In genomic region chr16:90199174-90199573, GRCm38 (mm10) we compare ENCODE assay signal across 17 mouse cellular contexts. TPM values are rescaled to one million over a fixed set of nuclear protein-coding genes. Genes with fewer than 3 reads are reported as not detected.
DNase-seq lines count a peak whose midpoint lies in the region; ATAC-seq and TF ChIP-seq lines count a peak whose summit lies in the region.
"Had no signal": no experiment of that assay in that cellular context is flagged by ENCODE, and none has a peak within 500 bp of the region (broad histone marks: within the 10 kb centered on the region; RNA-seq: fewer than 3 reads in every experiment).

No protein-coding gene starts in this region.

- no peaks in the 10 kb centered on the region for H3K9me3 ChIP-seq in liver, embryonic 11.5 days (ENCODE audit: control insufficient read depth, low read length)
- H3K9me3 ChIP-seq: forebrain, embryonic 15.5 days; limb, embryonic 10.5 days; neural tube, embryonic 12.5 days had no signal

- H3K36me3 ChIP-seq in liver, embryonic 11.5 days (ENCODE audit: control insufficient read depth, insufficient read depth, low read length): no peaks in the 10 kb centered on the region
- H3K36me3 ChIP-seq: forebrain, embryonic 15.5 days; limb, embryonic 10.5 days; neural tube, embryonic 12.5 days had no signal

- peaks cover 28% of the 10 kb centered on the region for H3K4me1 ChIP-seq in bone marrow macrophage, adult 2 months (ENCODE audit: control insufficient read depth, insufficient read depth, low read length)
- H3K4me1 ChIP-seq in liver, embryonic 11.5 days (replicated peaks; ENCODE audit: control insufficient read depth, insufficient read depth, low read length): peaks cover 46% of the 10 kb centered on the region

- no peak for TF ChIP-seq CTCF in bone marrow macrophage, adult 2 months (IDR thresholded peaks at IDR 0.05; ENCODE audit: low read depth, low read length)

- H3K9ac ChIP-seq in liver, embryonic 11.5 days (ENCODE audit: low read depth, low read length): peak overlapping the region; percentile 40; the same call in 1 of the 2 replicates
- H3K9ac ChIP-seq: forebrain, embryonic 15.5 days; neural tube, embryonic 12.5 days had no signal

- H3K4me2 ChIP-seq in liver, embryonic 11.5 days: peak overlapping the region; percentile 77
- H3K4me2 ChIP-seq: forebrain, embryonic 15.5 days; neural tube, embryonic 12.5 days had no signal

- H3K4me3 ChIP-seq in bone marrow macrophage, adult 2 months (ENCODE audit: insufficient read depth, low read length): peak overlapping the region; percentile 41
- no peak overlapping the region for H3K4me3 ChIP-seq in liver, embryonic 11.5 days (ENCODE audit: low read depth, low read length)
- H3K4me3 ChIP-seq: forebrain, embryonic 15.5 days; heart, adult 2 months; limb, embryonic 10.5 days; neural tube, embryonic 12.5 days had no signal

- 57% methylated on average over 10 of the region's 10 CpGs for WGBS in liver, embryonic 11.5 days

- no peaks in the 10 kb centered on the region for H3K27me3 ChIP-seq in liver, embryonic 11.5 days (replicated peaks; ENCODE audit: control insufficient read depth, insufficient read depth, low read length)
- H3K27me3 ChIP-seq: forebrain, embryonic 15.5 days; neural tube, embryonic 12.5 days had no signal

- peak overlapping the region; percentile 96 for H3K27ac ChIP-seq in bone marrow macrophage, adult 2 months (ENCODE audit: insufficient read depth, low read depth, low read length)
- peak overlapping the region; percentile 70; the same call in 1 of the 2 replicates for H3K27ac ChIP-seq in liver, embryonic 11.5 days (ENCODE audit: low read depth, low read length)
- H3K27ac ChIP-seq: forebrain, embryonic 15.5 days; heart, adult 2 months; hindbrain, postnatal 0 days; limb, embryonic 10.5 days; neural tube, embryonic 12.5 days had no signal

- no peak for TF ChIP-seq POLR2A in bone marrow macrophage, adult 2 months (IDR thresholded peaks at IDR 0.05; ENCODE audit: borderline replicate concordance, low read depth, low read length)

- DNase-seq in kidney, adult 9 months: peak; percentile 76
- no peak for DNase-seq in kidney, postnatal 10 days
- no peak for DNase-seq in liver, embryonic 11.5 days (ENCODE audit: low spot score)
- no peak for DNase-seq in layer of hippocampus, adult 9-10 months (ENCODE audit: low spot score)
- DNase-seq in B cell, adult 2 months: no peak
- no peak for DNase-seq in gastrocnemius, postnatal 14 days
- DNase-seq: adrenal gland, adult 8-10 months; cerebellum, adult 9-11 months; heart, adult 2 months; layer of hippocampus, postnatal 36 days; right cerebral cortex, postnatal 25 days had no signal

- ATAC-seq in liver, embryonic 11.5 days (replicated peaks; ENCODE audit: low FRiP score): no peak
- peak; percentile 70 for ATAC-seq in megakaryocyte, adult 5-6 weeks (ENCODE audit: poor library complexity, severe bottlenecking)
- ATAC-seq: forebrain, embryonic 15.5 days; hindbrain, postnatal 0 days had no signal

- intact Hi-C loops in gastrocnemius, postnatal 14 days (cut with DNase I; ENCODE audit: low total_unique reads): no loop called here

RNA-seq across cellular contexts. Expression of gene Sod1, which starts 21.4 kb away (rescaled TPM):
- 892 and 932 TPM in 2 replicates for polyA plus RNA-seq in bone marrow macrophage, adult 2 months (2012; ENCODE audit: insufficient read depth, insufficient read length, missing spikeins)
- 1,899 and 2,008 TPM in 2 replicates for polyA plus RNA-seq in liver, embryonic 11.5 days (2014; fragmentation: Nextera tagmentation; extraction: Ambion mirVana)
- 695 and 733 TPM in 2 replicates for total RNA-seq in megakaryocyte, adult 5-6 weeks (2015)
- 791 and 806 TPM in 2 replicates for total RNA-seq in megakaryocyte, adult 5-6 weeks (2017)
- total RNA-seq in gastrocnemius, postnatal 14 days (2021): 100 to 1,000 TPM; 252 to 260 TPM

RNA-seq across cellular contexts. Expression of gene Tiam1, which starts 55.6 kb away (rescaled TPM):
- 18.2 and 21.4 TPM in 2 replicates for polyA plus RNA-seq in bone marrow macrophage, adult 2 months (2012; ENCODE audit: insufficient read depth, insufficient read length, missing spikeins)
- 10.7 and 17.2 TPM in 2 replicates for polyA plus RNA-seq in liver, embryonic 11.5 days (2014; fragmentation: Nextera tagmentation; extraction: Ambion mirVana)
- 61.3 and 80.9 TPM in 2 replicates for total RNA-seq in megakaryocyte, adult 5-6 weeks (2015)
- 60.0 and 74.7 TPM in 2 replicates for total RNA-seq in megakaryocyte, adult 5-6 weeks (2017)
- total RNA-seq in gastrocnemius, postnatal 14 days (2021): 1 to 10 TPM; 4.7 to 7.1 TPM

Comparison
In these comparisons a context has a peak if more than half of its experiments do, and no peak if none do; other contexts are left out.
1. RNA of gene Tiam1, which starts 55.6 kb away (total RNA-seq): 60.0 to 80.9 TPM in megakaryocyte, adult 5-6 weeks; 4.7 to 7.1 TPM in gastrocnemius, postnatal 14 days; every median in the first group is over 4 times any median in the second.